Mouse (Mus musculus) ES-Bruce4 (cell line): ENCODE data around the gene Schip1. TPM values are rescaled to one million over a fixed set of nuclear protein-coding genes. Genes with fewer than 3 reads are reported as not detected.

ENCODE experiments used
- H3K27ac ChIP-seq: 2 replicates; pipeline ENCODE4 v1.5.1; 2012; ENCODE audit warnings: low read length, inconsistent platforms; ENCODE audit not compliant: insufficient read depth
- H3K27me3 ChIP-seq: 2 replicates; pipeline ENCODE4 v1.6.1; 2012; ENCODE audit warnings: mild to moderate bottlenecking, low read length, inconsistent platforms; ENCODE audit not compliant: control insufficient read depth, poor library complexity, insufficient read depth, severe bottlenecking
- H3K36me3 ChIP-seq: 2 replicates; pipeline ENCODE4 v1.6.1; 2012; ENCODE audit warnings: inconsistent platforms, mild to moderate bottlenecking, low read length, moderate library complexity; ENCODE audit not compliant: control insufficient read depth, poor library complexity, insufficient read depth, severe bottlenecking
- H3K4me1 ChIP-seq: one replicate; pipeline ENCODE4 v1.8.1; 2011; ENCODE audit warnings: low read length; ENCODE audit not compliant: control insufficient read depth, insufficient read depth
- H3K4me3 ChIP-seq: 2 replicates; pipeline ENCODE4 v1.5.1; 2011; ENCODE audit warnings: low read depth, mild to moderate bottlenecking, low read length
- H3K9ac ChIP-seq: 2 replicates; pipeline ENCODE4 v1.6.1; 2012; ENCODE audit warnings: low read depth, mild to moderate bottlenecking, inconsistent platforms; ENCODE audit not compliant: poor library complexity, severe bottlenecking
- H3K9me3 ChIP-seq: replicated peaks from 2 replicates; pipeline ENCODE4 v1.6.1; 2012; ENCODE audit warnings: mild to moderate bottlenecking, low read length, inconsistent platforms; ENCODE audit not compliant: control insufficient read depth, poor library complexity, insufficient read depth, severe bottlenecking
- CTCF ChIP-seq: IDR thresholded peaks from one replicate; pipeline ENCODE4 v1.8.1; 2011; ENCODE audit warnings: low read depth, low read length
- EP300 ChIP-seq: IDR thresholded peaks from 2 replicates; pipeline ENCODE4 v1.6.1; 2011; ENCODE audit warnings: low read depth, low read length; ENCODE audit not compliant: insufficient read depth
- POLR2A ChIP-seq: IDR thresholded peaks from one replicate; pipeline ENCODE4 v1.8.1; 2011; ENCODE audit warnings: low read length; ENCODE audit not compliant: insufficient read depth
- polyA plus RNA-seq: library from polyadenylated mRNA; stranded (reverse); fragments of >200 nt; gene quantifications from 2 replicates; pipeline ENCODE4 v1.2.4, GENCODE M21; 2011; ENCODE audit warnings: low read depth; ENCODE audit not compliant: missing spikeins, insufficient read depth, insufficient read length

Schip1 gene
- polyA plus RNA-seq, 1 experiment: 85.2 TPM

GRCm38 (mm10) chr3:68615042-68615810 lies 550.6 kb downstream of the Schip1 start:
- Histone ChIP-seq H3K27me3 (no peaks in the 10 kb centered on the region), H3K9me3 (no peaks in the 10 kb centered on the region), H3K4me1 (no peaks in the 10 kb centered on the region), H3K27ac (no peak overlapping the region), H3K9ac (no peak overlapping the region), H3K36me3 (no peaks in the 10 kb centered on the region), H3K4me3 (no peak overlapping the region)
- TF ChIP-seq CTCF: no peak
- TF ChIP-seq POLR2A: no peak
- no peak for TF ChIP-seq EP300

GRCm38 (mm10) chr3:68616363-68616762 lies 551.8 kb downstream of the Schip1 start:
- no peak for TF ChIP-seq CTCF
- TF ChIP-seq POLR2A: no peak
- no peak for TF ChIP-seq EP300
- Histone ChIP-seq H3K9ac (no peak overlapping the region), H3K9me3 (no peaks in the 10 kb centered on the region; the same call in 1 of the 2 replicates), H3K4me1 (no peaks in the 10 kb centered on the region), H3K27me3 (no peaks in the 10 kb centered on the region), H3K36me3 (peaks cover 6% of the 10 kb centered on the region; the same call in 1 of the 2 replicates), H3K4me3 (no peak overlapping the region), H3K27ac (no peak overlapping the region)

- no peaks in the 10 kb centered on the region for H3K27me3 ChIP-seq
These were observed 553.1 kb downstream of the Schip1 start for GRCm38 (mm10) chr3:68617708-68618107.

GRCm38 (mm10) chr3:68619097-68619496 lies 554.5 kb downstream of the Schip1 start:
- no peak overlapping the region for H3K9ac ChIP-seq
- no peaks in the 10 kb centered on the region for H3K27me3 ChIP-seq
- H3K4me3 ChIP-seq: no peak overlapping the region
- no peaks in the 10 kb centered on the region for H3K4me1 ChIP-seq
- H3K27ac ChIP-seq: no peak overlapping the region
- H3K9me3 ChIP-seq: no peaks in the 10 kb centered on the region; the same call in 1 of the 2 replicates
- H3K36me3 ChIP-seq: peaks cover 10% of the 10 kb centered on the region
- TF ChIP-seq EP300 (no peak), CTCF (no peak), POLR2A (no peak)

More at GRCm38 (mm10) chr3:68617708-68618107, 553.1 kb downstream of the Schip1 start:
- Histone ChIP-seq H3K27ac (no peak overlapping the region), H3K4me1 (no peaks in the 10 kb centered on the region), H3K36me3 (peaks cover 10% of the 10 kb centered on the region), H3K9me3 (no peaks in the 10 kb centered on the region; the same call in 1 of the 2 replicates), H3K4me3 (no peak overlapping the region), H3K9ac (no peak overlapping the region)
- TF ChIP-seq EP300 (no peak), CTCF (no peak), POLR2A (no peak)

DNA sequence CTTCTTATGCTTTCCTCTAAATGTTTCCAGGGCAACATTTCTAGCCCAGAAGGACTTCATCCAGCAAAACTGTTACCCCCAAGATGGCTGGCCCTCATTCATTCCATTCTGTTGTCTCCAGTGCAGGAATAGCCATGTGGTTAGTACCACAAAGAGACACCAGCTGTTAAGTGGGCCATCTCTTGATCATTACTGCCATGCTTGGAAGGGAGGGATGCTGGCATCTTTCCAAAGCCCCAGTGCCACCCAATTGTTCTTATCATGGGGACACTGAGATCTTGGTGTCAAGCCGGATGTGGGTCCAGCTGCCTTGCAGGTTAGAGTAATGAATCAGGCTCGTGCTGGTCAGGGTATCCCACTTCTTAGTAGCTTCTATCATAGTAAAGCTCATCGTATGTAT lies 557.4 kb downstream of the Schip1 start:
- Histone ChIP-seq H3K4me1 (no peaks in the 10 kb centered on the region), H3K4me3 (no peak overlapping the region), H3K27me3 (no peaks in the 10 kb centered on the region), H3K9me3 (no peaks in the 10 kb centered on the region; the same call in 1 of the 2 replicates), H3K27ac (no peak overlapping the region), H3K36me3 (peaks cover 20% of the 10 kb centered on the region), H3K9ac (no peak overlapping the region)
- TF ChIP-seq POLR2A (no peak), EP300 (no peak), CTCF (no peak)

DNA sequence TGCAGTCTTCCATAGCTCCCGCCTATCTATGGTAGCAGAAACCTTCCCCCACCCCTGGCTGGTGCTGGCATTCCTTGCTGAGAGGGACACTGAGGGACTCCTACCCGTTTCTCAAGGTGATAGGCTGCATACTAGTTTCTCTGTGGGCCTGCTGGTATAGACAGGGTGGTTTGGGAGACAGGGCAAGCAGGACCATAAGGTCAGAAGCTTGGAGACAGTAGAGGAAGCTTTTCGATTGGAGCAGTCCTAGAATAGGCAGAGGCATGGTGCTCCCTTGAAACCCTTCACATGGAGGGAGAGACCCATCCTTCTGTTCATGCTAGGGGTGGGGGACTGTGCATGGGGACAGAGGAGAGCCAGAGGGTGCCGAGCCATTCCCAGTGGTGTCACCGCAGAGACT lies 558.4 kb downstream of the Schip1 start:
- peaks cover 20% of the 10 kb centered on the region for H3K36me3 ChIP-seq
- no peaks in the 10 kb centered on the region; the same call in 1 of the 2 replicates for H3K9me3 ChIP-seq
- no peaks in the 10 kb centered on the region for H3K27me3 ChIP-seq
- no peak overlapping the region for H3K4me3 ChIP-seq
- H3K27ac ChIP-seq: no peak overlapping the region
- no peaks in the 10 kb centered on the region for H3K4me1 ChIP-seq
- no peak for TF ChIP-seq EP300
- TF ChIP-seq CTCF: no peak
- TF ChIP-seq POLR2A: no peak
- no peak overlapping the region for H3K9ac ChIP-seq
